Mouse (Mus musculus): ENCODE data around the gene Matn3. TPM values are rescaled to one million over a fixed set of nuclear protein-coding genes. Genes with fewer than 3 reads are reported as not detected.

The Matn3 gene
- total RNA-seq, 2 experiments from 2014 or later: not detected

DNA sequence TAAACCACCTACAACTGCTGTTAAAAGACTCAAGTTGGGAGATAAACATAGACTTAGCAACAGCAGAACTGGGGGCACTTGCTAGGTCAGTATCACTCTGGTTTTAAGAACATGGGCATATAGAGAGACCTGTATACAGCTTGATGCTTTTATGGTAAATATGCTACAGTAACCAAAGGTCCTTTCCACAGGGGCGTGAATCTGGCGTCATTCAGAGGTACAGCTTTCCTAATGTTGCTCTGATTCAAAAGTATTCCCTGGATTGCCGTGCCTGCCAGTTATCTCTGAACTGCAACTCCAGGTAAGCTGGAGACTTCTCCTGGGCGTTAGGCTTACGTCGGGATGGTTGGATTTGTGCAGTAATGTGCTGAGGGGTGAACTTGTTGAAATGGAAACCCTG lies 60.1 kb downstream of the Matn3 start:
- intact Hi-C loops (cut with DNase I): loop anchor here (10.0 kb wide), 1 partner anchor 233 kb away; the partner anchor contains the start of gene Sdc1
- DNase-seq (ENCODE audit: low spot score in 2 of 2): no peak

DNA sequence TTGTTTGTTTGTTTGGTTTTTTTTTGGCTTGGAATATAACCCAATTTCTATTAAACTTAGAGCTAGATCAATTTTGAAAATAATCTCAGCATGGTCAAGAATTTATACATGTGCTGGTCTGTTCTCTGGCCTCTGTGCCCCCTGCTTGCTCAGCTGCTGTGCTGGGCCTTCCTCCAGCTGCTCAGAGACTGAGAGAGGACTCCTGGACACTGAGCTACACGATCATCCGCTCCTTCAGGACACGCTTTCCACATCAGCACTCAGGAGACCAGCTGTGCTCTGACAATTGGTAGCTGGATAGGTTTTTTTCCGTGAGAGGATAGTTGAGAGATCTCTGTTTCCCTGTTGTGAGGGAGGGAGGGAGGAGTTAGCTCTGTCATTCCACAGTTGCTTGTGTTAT lies 62.6 kb downstream of the Matn3 start:
- intact Hi-C loops (cut with DNase I): no loop called here
- DNase-seq (ENCODE audit: low spot score in 2 of 2): no peak

DNA sequence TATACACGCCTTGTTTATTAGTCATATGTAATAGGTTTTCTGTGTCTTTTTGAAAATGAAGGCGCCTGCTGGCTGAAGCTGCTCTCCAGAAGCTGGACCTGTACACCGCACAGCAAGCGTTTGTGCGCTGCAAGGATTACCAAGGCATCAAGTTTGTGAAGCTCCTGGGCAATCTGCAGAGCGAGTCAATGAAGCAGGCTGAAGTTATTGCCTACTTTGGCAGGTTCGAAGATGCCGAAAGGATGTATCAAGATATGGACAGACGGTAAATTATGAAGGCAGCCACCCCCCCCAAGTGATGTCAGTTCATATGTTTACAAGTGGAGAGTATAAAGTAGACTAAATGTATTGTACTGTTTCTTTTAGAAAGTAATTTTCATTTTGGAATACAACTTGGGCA lies 68.6 kb downstream of the Matn3 start:
- DNase-seq (ENCODE audit: low spot score in 2 of 2): no peak
- intact Hi-C loops (cut with DNase I): no loop called here

DNA sequence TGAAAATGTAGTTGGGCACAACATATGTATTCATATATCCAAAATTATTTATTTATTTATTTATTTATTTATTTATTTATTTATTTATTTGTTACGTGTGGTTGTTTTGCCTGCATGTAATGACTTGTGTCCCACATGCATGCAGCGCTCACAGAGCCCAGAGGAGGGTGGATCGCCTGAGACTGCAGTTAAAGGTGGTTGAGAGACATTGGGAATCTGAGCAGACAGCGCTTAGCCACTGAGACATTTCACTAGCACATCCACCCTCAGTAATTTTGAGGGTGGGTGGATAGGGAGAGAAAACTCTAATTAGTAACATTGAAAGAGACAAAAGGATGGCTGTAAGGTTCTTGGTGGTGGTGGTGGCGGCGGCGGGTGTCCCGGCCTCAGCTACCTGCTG lies 72.7 kb downstream of the Matn3 start:
- no peak for DNase-seq (ENCODE audit: low spot score in 2 of 2)
- intact Hi-C loops (cut with DNase I): no loop called here

DNA sequence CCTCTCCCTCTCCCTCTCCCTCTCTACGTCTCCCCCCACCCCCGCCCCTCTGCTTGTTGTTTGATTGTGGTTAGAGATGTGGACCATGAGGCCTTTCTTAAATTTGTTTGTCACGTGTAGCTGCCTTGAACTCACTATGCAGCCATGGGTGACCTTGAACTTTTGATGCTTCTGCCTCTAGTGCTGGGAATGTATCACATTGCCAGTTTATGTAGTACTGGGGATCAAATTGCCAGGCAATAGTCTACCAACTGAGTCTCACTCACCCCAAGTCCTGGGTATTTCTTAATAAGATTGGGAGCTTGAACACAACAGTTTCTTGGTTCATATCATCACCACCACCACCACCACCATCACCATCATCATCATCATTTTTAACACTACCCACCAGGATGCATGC lies 73.3 kb downstream of the Matn3 start:
- intact Hi-C loops (cut with DNase I): no loop called here
- no peak for DNase-seq (ENCODE audit: low spot score in 2 of 2)

Other genes starting within 250 kb of the Matn3 start
- gene Sdc1, start 176.6 kb upstream of the Matn3 start, total RNA-seq (2021): 1 to 10 TPM; 1.4 to 1.6 TPM
- gene Laptm4a, start 26.3 kb upstream of the Matn3 start, total RNA-seq (2021): 100 to 1,000 TPM; 169 to 179 TPM
- gene Wdr35, start 26.0 kb downstream of the Matn3 start, total RNA-seq (2021): 10 to 100 TPM; 38.8 to 47.1 TPM
- 1 to 10 TPM; 4.7 to 5.0 TPM for gene Ttc32, start 82.1 kb downstream of the Matn3 start, total RNA-seq (2021)

Data from left cerebral cortex, postnatal 36 days (tissue).